Mouse (Mus musculus): ENCODE results near the gene Noxa1.

Noxa1 gene

DNA sequence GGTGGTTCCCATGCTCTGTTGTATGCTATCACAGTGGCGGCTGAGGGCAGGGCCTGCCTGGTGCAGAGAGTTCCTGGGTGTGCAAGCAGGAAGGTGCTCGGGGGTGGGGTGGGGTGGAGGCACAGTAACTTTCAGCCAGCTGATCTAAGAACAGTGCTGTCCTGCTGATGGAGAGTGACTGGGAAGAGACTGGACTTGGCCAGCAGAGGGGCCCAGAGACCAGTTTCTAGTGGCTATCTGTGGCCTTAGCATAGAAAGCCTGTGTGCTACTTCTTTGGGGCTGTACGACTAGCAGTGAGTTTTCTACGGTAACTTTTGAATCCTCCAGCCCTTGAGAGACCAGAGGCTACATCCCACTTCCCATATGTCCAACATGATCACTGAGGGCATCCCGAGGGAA lies 4.0 kb upstream of the Noxa1 start:
- in situ Hi-C loops (cut with MboI; ENCODE audit: low sequenced_read_pairs): no loop called here

GRCm38 (mm10) chr2:25098005-25098615 lies 3.2 kb upstream of the Noxa1 start:
- in situ Hi-C loops (cut with MboI; ENCODE audit: low sequenced_read_pairs): no loop called here

DNA sequence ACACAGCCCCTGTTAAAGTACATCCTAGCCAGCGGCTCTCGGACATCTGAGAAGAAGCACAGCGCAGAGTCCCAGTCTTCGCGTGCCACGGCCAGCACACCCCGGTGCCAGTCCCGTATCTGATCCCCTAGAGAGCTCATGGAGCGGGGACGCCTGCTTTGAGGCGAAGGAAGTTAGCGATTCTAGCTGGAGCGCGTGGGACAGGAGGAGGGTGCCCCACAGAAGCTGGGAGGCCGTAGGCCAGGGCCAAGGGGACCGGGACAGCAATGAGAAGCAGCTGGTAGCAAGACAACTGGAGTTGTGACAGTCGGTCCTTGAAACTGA lies 202 bp downstream of the Noxa1 start:
- in situ Hi-C loops (cut with MboI; ENCODE audit: low sequenced_read_pairs): no loop called here

- in situ Hi-C loops (cut with MboI; ENCODE audit: low sequenced_read_pairs): no loop called here
Measured at GRCm38 (mm10) chr2:25088636-25089035, 6.3 kb downstream of the Noxa1 start.

DNA sequence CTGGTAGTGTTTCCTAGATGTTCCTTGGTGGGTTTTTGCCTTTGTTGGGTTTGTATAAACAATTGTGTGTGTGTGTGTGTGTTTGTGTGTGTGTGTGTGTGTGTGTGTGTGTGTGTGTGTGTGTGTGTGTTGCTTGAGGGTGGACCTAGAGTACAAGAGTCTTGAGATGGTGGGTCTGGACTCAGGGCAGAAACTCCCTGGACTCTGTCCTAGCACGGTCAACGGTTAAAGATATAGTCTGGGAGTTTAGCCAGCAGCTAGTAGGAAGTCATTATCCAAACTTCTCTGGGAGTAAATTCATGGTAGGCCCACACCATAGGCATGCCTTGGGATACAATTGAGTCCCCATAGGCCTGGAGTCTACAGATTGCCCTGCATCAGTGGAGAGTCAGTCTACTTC lies 7.1 kb downstream of the Noxa1 start:
- in situ Hi-C loops (cut with MboI; ENCODE audit: low sequenced_read_pairs): no loop called here

DNA sequence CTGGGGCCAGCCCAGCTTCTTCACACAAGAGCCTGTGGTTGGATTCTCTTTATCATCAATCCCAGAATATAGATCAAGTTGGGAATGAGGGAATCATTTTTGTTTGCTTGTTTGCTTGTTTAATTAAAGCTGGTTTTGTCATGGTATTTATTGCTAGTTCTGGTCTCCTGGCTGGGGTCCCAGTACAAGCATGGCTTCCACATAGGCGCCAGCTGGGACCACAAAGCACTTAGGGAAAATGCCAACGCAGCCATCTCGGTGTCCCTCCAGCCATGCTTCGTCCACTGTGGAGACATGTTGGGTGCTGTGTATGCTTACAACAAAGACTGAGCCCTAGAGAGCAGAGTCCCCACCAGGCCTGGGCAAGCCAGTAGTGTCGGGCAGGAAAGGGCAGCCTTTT lies 9.4 kb downstream of the Noxa1 start:
- in situ Hi-C loops (cut with MboI; ENCODE audit: low sequenced_read_pairs): no loop called here

- in situ Hi-C loops (cut with MboI; ENCODE audit: low sequenced_read_pairs): no loop called here
Measured at GRCm38 (mm10) chr2:25083697-25084096, 11.3 kb downstream of the Noxa1 start.

DNA sequence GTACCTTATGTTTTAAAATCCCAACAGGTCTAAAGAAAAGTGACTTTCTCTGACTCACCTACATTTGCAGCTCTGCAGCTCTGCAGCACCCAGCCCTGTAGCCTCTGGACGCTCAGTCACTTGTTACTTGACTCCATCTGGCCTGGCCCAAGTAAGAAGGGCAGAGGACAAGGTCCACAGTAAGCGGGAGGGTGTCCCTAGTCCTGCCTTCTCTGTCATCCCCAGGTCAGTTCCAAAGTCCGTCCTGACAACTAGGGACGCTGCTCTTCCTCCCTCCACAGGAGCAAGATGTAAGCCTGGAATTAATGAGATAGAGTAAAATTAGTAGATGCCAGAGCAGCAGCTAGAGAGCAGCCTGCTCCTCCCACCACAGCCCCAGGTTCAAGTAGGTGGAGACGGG lies 14.9 kb downstream of the Noxa1 start, which contains the start of gene Entpd8:
Gene Entpd8, plus strand, starts transcription at position 229 of the 400 bp plus-strand sequence.
- in situ Hi-C loops (cut with MboI; ENCODE audit: low sequenced_read_pairs): no loop called here

DNA sequence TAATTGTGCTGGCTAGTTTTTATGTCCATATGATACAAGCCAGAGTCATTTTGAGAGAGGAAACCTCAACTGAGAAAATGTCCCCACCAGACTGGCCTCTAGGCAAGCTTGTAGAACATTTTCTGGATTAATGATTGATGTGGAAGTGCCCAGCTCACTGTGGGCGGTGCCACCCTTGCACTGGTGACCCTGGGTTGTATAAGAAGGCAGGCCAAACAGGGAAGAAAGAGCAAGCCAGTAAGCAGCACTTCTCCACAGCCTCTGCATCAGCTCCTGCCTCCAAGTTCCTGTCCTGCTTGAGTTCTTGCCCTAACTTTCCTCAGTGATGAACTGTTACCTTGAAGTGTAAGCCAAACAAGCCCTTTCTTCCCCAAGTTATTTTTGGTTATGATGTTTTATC lies 16.0 kb downstream of the Noxa1 start:
- in situ Hi-C loops (cut with MboI; ENCODE audit: low sequenced_read_pairs): no loop called here

DNA sequence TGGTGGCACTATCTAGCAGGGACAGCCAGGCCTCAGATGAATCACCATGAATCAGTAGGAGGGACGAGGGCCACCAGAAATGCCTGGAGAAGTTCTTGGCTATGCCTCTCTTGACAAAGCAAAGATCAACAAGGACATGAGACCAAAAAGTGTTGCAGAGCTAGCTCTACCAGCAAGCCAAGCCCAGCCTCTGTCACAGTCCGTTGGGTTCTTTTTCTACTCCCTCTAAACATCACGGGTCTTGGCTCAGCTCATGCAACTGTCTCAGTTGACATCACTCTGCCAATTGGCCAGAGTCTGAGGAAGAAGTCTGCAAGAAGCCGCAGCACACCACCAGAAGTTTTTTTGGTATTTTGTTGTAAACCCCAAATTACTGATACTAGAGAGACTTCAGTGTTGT lies 19.4 kb downstream of the Noxa1 start:
- in situ Hi-C loops (cut with MboI; ENCODE audit: low sequenced_read_pairs): no loop called here

DNA sequence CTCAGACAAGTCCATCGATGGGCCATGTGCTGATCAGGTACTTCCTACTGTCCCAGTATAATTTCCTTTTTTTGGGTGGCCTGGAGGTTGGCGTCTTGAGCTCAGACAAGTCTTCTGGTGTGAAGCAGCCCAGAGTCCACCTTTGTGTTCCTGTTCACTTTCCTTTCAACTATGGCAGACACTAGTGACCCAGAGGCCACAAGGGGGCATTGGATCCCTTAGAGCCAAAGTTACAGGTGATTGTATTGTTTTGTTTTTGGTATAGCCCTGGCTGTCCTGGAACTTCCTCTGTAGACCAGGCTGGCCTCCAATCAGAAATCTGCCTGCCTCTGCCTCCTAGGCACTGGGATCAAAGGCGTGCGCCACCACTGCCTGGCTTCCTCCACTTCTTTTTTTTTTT lies 22.6 kb downstream of the Noxa1 start:
- in situ Hi-C loops (cut with MboI; ENCODE audit: low sequenced_read_pairs): no loop called here

DNA sequence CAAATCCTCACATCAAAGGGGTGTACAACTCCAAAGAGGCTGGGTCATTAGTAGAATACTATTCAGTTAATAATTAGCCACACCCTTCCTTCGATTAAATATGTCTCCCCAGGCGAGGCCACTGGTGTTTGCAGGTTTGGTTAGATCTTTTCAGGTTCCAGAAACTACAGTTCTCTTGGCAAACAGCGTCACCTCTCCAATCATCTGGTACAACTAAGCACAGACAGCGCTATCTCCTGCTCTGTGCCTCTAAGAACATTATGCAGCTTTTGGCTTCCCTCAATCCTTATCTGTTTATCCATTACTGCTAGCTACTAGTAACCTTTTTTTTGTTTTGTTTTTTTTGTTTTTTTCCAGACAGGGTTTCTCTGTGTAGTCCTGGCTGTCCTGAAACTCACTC lies 25.4 kb downstream of the Noxa1 start:
- in situ Hi-C loops (cut with MboI; ENCODE audit: low sequenced_read_pairs): no loop called here

- in situ Hi-C loops (cut with MboI; ENCODE audit: low sequenced_read_pairs): no loop called here
Measured at GRCm38 (mm10) chr2:25066552-25066951, 28.4 kb downstream of the Noxa1 start.

DNA sequence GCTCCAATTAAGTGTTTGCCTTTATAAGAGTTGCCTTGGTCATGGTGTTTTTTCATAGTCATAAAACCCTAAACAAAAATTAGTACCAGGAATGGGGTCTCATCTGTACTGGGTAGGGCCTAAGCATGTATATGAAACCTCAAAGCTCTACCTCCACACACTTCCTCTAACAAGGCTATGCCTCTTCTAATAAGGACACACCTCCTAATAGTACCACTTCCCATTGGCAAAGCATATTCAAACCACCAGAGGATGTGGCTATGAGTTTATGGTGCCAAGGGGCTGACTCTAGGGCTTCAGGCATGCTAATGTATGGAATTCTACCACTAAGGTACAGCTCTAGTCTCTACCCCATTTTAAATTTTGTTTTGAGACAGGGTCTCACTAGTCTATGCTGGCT lies 29.4 kb downstream of the Noxa1 start:
- in situ Hi-C loops (cut with MboI; ENCODE audit: low sequenced_read_pairs): no loop called here

- in situ Hi-C loops (cut with MboI; ENCODE audit: low sequenced_read_pairs): no loop called here
Measured at GRCm38 (mm10) chr2:25064285-25064684, 30.7 kb downstream of the Noxa1 start.

DNA sequence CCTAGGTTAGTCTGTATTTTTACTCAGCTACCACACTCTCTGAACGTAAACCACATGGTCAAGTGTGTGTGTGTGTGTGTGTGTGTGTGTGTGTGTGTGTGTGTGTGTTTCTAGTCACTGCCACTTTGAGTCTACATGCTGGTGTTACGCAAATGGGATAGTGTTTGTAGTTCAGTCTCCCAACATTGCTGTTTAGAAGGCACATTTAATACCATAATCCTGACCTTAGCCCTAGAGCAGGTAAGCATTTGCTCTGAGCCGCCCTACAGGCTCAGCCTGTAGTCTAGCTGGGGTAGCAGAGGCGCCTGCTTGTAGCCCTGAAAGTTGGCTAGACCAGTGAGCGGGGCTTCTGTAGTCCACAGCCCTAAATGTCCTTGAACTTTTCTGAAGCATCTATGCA lies 31.4 kb downstream of the Noxa1 start:
- in situ Hi-C loops (cut with MboI; ENCODE audit: low sequenced_read_pairs): no loop called here

GRCm38 (mm10) chr2:25058926-25059325 lies 36.0 kb downstream of the Noxa1 start:
- in situ Hi-C loops (cut with MboI; ENCODE audit: low sequenced_read_pairs): no loop called here

- in situ Hi-C loops (cut with MboI; ENCODE audit: low sequenced_read_pairs): no loop called here
Measured at GRCm38 (mm10) chr2:25055409-25056155, 39.4 kb downstream of the Noxa1 start.

GRCm38 (mm10) chr2:25055068-25055405 lies 39.9 kb downstream of the Noxa1 start:
- in situ Hi-C loops (cut with MboI; ENCODE audit: low sequenced_read_pairs): no loop called here

- in situ Hi-C loops (cut with MboI; ENCODE audit: low sequenced_read_pairs): no loop called here
Measured at GRCm38 (mm10) chr2:25054221-25055067, 40.5 kb downstream of the Noxa1 start, which contains the start of gene Nsmf. Nsmf (plus strand) TSS chr2:25054355.

- in situ Hi-C loops (cut with MboI; ENCODE audit: low sequenced_read_pairs): no loop called here
Measured at GRCm38 (mm10) chr2:25053101-25053500, 41.8 kb downstream of the Noxa1 start.

DNA sequence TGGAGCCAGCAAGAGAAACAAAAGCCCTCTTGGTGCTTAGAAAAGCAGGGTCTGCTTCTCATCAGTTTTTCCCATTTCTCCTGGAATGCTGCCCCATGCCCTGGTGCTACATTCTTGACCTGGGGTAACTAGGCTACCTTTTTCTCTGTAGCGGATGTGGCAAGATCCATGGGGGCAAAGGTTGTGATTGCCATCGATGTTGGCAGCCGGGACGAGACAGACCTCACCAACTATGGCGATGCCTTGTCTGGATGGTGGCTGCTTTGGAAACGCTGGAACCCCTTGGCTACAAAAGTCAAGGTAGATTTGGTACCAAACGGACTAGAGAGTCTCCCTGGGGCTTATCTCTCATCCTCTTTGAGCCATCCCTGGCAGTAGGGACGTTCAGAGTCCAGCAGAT lies 43.5 kb downstream of the Noxa1 start:
- in situ Hi-C loops (cut with MboI; ENCODE audit: low sequenced_read_pairs): no loop called here
